Mouse (Mus musculus): ENCODE data around the gene Pcx.

The Pcx gene

DNA sequence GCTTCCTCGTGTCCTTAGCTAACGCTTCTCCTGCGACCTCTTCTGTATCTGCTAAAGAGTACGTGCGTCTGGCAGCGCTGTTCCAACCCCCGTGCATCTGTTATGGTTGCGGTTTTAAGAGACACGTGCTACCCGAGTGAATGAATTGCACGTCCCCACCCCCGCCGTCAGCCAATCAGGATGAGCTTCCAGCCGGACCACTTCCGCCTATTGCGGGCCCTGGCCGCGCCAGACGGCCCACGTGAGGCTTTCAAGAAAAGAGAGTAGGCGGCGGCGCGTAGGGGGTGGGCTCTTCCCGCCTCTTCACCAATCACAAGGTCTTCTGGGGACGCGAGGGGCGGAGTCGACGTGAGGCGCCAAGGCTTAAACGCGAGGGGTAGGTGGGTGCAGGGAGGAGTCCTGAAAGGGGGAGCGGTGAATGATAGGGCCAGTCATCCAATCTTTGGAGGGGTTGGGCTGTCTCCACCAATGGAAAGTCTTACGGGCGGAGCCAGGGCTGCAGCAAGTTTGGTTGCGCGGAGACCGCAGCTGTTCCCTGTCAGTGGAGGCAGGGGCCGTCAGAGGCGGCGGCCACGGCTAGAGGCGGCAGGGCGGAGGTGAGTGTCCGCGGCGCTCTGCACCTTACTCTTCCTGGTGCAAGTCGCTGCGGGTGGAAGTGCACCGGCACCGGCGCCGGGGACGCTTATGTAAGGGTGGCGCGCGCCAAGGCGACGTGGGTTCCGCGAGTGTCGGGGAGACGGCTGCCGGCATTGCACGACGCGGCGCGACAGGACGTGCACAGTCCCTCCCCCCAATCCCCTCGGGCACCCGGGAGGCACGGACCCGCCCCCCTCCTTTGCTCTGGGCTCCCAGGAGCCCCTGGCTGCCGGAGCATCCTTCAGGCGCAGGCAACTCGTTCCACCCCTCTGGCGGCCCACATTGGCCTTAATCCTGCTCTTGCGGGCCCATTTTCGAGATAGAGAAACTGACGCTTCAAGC is at the start of gene Pcx:
Gene Pcx, plus strand, starts transcription at position 487 of the 978 bp plus-strand sequence.
- peak; percentile 100 for DNase-seq (ENCODE audit: inconsistent age in 2 of 2, low spot score in 1 of 2)

GRCm38 (mm10) chr19:4461981-4462380 is 48.3 kb upstream of the Pcx start:
- DNase-seq (ENCODE audit: inconsistent age in 2 of 2, low spot score in 1 of 2), result no peak

GRCm38 (mm10) chr19:4464666-4465065 is 45.6 kb upstream of the Pcx start:
- no peak for DNase-seq (ENCODE audit: inconsistent age in 2 of 2, low spot score in 1 of 2)

- peak; percentile 57 to 85 for DNase-seq (ENCODE audit: inconsistent age in 2 of 2, low spot score in 1 of 2)
These were observed 41.9 kb upstream of the Pcx start for GRCm38 (mm10) chr19:4468363-4468762.

DNA sequence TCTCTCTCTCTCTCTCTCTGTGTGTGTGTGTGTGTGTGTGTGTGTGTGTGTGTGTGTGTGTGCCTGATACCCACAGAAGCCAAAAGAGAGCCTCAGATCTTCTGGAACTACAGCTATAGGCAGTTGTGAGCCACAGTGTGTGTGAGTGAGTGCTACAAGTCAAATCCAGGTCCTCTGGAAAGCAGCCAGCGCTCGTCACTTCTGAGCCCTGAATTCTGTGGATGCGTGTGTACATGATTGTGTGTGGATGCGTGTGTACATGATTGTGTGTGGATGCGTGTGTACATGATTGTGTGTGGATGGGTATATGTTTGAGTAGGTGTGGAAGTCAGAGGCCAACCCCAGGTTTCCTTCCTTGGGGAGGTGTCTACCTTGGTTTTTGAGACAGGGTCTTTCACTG is 36.7 kb upstream of the Pcx start:
- no peak for DNase-seq (ENCODE audit: inconsistent age in 2 of 2, low spot score in 1 of 2)

GRCm38 (mm10) chr19:4474739-4475138 is 35.5 kb upstream of the Pcx start:
- peak in 1 of 2 experiments; percentile 66 for DNase-seq (ENCODE audit: inconsistent age in 2 of 2, low spot score in 1 of 2)

- DNase-seq (ENCODE audit: inconsistent age in 2 of 2, low spot score in 1 of 2), result peak in 1 of 2 experiments; percentile 49
These were observed 34.9 kb upstream of the Pcx start for GRCm38 (mm10) chr19:4475224-4475925.

GRCm38 (mm10) chr19:4476601-4477257 is 33.5 kb upstream of the Pcx start:
- DNase-seq (ENCODE audit: inconsistent age in 2 of 2, low spot score in 1 of 2), result peak; percentile 72 to 86

DNA sequence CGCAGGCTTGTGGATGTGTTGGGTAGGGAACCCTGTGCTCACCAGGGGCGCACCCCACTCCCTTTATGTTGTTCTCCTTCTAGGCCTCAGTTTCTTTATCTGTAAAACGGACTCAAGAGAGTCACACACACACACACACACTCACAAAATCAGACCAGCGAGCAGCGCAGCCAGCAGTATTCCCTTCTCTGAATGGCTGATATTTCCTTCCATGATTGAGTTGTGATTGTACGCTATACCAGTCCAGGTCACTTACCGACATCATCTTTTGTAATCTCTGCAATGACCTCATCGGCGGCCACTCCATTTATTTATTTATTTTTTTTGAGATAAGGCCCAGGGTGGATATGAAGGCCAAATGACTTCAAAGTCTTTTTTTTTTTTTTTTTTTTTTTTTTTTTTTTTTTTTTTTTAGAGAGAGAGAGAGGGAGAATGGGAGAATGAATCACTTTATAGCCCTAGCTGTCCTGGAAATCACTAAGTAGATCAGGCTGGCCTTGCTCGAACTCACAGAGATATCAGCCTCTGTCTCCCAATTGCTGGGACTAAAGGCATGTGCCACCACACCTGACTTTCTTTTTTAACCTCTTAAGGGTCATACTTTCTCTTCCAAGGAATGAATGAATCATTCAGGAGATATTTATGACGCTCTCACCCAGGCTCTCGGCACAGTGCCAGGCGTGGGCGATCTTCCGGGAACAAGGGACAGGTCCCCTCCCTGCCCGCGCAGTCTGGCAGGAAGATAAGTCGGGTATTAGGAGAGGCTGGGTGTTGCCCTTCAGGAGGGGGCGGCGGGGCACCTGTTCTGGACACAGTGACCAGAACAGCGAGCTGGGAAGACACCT is 32.7 kb upstream of the Pcx start, which contains the start of gene Syt12:
Gene Syt12, minus strand, starts transcription at position 103 of the 845 bp plus-strand sequence.
- DNase-seq (ENCODE audit: inconsistent age in 2 of 2, low spot score in 1 of 2), result peak; percentile 90 to 95

GRCm38 (mm10) chr19:4478190-4478516 is 32.1 kb upstream of the Pcx start:
- no peak for DNase-seq (ENCODE audit: inconsistent age in 2 of 2, low spot score in 1 of 2)

DNA sequence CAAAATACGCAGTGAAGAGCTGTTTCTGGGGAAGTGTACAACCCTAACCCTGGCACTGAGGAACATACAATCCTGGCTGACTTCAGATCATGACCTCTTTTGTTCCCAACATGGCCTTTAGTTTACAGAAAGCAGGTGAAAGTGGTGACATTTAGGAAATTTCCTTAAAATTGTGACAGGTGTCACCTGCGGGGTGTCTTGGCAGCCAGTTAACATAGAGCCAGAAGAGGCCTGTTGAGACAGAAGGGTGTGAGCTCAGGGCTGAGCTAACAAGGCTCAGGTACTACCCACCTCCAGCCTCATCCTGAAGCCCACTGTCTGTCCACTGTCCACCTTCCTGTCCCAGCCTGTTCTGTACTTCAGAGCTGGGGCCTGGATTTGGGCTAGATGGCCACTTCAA is 30.2 kb upstream of the Pcx start:
- DNase-seq (ENCODE audit: inconsistent age in 2 of 2, low spot score in 1 of 2), result no peak

DNA sequence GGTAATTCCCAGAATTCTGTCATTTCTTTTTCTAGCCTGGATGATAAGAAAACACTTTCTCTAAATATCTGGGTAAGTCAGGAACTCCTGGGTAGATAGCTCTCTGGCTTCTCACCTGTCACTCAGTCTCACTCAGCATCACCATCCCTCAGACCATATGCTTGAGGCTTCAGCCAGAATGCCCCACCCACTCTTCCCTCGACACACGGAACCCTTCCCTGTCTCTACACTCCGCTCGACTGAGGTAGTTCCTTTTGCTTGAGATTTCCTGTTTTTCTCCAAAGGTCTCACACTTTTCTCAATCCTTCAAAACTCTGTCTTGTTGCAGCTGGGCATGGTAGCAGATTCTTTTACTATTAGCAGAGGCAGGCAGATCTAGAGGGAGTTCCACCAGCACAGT is 28.9 kb upstream of the Pcx start:
- DNase-seq (ENCODE audit: inconsistent age in 2 of 2, low spot score in 1 of 2), result no peak

DNA sequence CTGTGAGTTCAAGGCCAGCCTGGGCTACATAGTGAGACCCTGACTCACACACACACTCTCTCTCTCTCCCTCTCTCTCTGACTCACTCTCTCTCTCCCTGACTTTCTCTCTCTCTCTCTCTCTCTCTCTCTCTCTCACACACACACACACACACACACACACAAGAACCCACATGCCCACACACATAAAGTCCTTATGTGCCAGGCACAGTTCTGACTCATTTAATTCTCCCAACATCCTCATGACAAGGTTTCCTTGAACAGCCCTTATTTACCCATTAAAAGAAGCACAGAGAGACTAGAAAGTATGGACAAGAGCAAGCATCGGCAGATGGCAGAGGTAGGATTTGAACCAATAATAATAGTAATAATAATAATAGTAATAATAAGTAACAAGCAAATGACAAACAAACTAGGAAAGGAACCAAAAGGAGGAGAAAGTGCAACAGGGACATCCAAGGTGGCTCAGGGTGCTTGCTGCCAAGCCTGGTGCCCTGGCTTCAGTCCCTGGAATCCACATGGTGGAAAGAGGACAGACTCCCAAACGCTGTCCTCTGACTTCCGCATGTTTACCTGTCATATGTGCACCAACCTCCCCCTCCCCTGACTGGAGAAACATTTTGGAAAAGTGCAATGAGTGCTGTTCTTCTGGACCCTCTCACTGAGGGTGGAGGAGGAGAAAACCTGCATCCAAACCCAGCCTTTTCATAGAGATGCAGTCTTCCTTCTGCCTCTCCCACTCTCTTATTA is 28.0 kb upstream of the Pcx start:
- DNase-seq (ENCODE audit: inconsistent age in 2 of 2, low spot score in 1 of 2), result peak in 1 of 2 experiments; percentile 68

DNA sequence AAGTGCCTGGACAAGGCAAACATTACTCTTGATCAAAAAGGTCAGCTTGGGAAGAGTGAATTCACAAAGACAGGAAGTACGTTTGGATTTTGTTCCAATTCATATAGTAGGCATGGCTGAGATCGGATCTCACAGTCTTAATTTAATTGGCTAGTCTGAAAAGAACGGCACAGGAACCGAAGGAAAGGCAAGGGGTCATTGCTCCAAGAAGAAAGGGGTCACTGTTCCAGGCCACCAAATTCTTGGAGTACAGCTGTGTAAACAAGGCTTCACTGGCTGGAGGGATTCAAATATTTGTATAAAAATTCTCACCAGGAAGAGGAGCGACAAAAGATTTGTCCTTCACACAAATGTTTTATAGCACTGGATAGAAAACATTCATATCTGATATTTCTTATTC is 25.3 kb upstream of the Pcx start:
- no peak for DNase-seq (ENCODE audit: inconsistent age in 2 of 2, low spot score in 1 of 2)

- no peak for DNase-seq (ENCODE audit: inconsistent age in 2 of 2, low spot score in 1 of 2)
These were observed 22.4 kb upstream of the Pcx start for GRCm38 (mm10) chr19:4487877-4488276.

GRCm38 (mm10) chr19:4491080-4491695 is 19.1 kb upstream of the Pcx start:
- peak in 1 of 2 experiments; percentile 82 for DNase-seq (ENCODE audit: inconsistent age in 2 of 2, low spot score in 1 of 2)

GRCm38 (mm10) chr19:4492526-4493296 is 17.6 kb upstream of the Pcx start:
- DNase-seq (ENCODE audit: inconsistent age in 2 of 2, low spot score in 1 of 2), result peak; percentile 93 to 96

- no peak for DNase-seq (ENCODE audit: inconsistent age in 2 of 2, low spot score in 1 of 2)
These were observed 15.6 kb upstream of the Pcx start for GRCm38 (mm10) chr19:4494707-4495106.

DNA sequence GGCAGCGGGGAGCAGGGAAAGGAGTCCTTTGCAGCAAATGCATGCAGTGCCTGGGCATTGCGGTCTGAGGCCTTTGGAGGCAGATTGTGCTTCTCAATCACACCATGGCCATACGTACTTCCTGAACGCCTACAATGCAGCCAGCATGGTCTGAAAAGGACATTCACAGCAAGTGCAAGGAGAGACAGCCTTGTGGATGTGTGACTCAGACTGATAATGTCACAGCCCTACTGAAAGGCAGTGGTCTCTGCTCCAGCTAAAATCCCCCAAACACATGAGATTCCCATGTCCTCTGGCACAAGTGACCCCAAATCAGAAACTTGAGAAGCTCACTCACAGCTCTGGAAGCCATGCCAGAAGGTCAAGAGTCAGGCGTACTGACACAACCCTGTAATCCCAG is 14.5 kb upstream of the Pcx start:
- DNase-seq (ENCODE audit: inconsistent age in 2 of 2, low spot score in 1 of 2), result peak in 1 of 2 experiments; percentile 78
